Mouse (Mus musculus) CD4-positive helper T cell, adult 2 months (primary cell): Measurements from ENCODE around the gene Rraga.

Source experiments
- DNase-seq: peaks from one replicate; pipeline ENCODE4 v3.0.0-alpha.2; 2012; ENCODE audit warnings: low read depth, missing footprints, low spot score

The Rraga gene

GRCm38 (mm10) chr4:86575283-86575983 is at the start of gene Rraga:
Gene Rraga, plus strand, starts transcription at chr4:86575668.
- DNase-seq: peak; percentile 95

- no peak for DNase-seq
Measured at GRCm38 (mm10) chr4:86527162-86528136, 48.0 kb upstream of the Rraga start.

- DNase-seq: no peak
Measured at GRCm38 (mm10) chr4:86529161-86529560, 46.3 kb upstream of the Rraga start.

- DNase-seq: no peak
Measured at GRCm38 (mm10) chr4:86533406-86534090, 41.9 kb upstream of the Rraga start.

GRCm38 (mm10) chr4:86534091-86534481 is 41.4 kb upstream of the Rraga start:
- DNase-seq: no peak

- peak; percentile 56 for DNase-seq
Measured at GRCm38 (mm10) chr4:86537972-86538371, 37.5 kb upstream of the Rraga start.

GRCm38 (mm10) chr4:86538936-86539335 is 36.5 kb upstream of the Rraga start:
- DNase-seq: no peak

GRCm38 (mm10) chr4:86541573-86541972 is 33.9 kb upstream of the Rraga start:
- no peak for DNase-seq

- DNase-seq: no peak
Measured at GRCm38 (mm10) chr4:86543999-86544398, 31.5 kb upstream of the Rraga start.

- no peak for DNase-seq
Measured at GRCm38 (mm10) chr4:86545615-86546014, 29.9 kb upstream of the Rraga start.

- DNase-seq: no peak
Measured at GRCm38 (mm10) chr4:86548332-86548731, 27.1 kb upstream of the Rraga start.

GRCm38 (mm10) chr4:86555035-86555707 is 20.3 kb upstream of the Rraga start:
- DNase-seq: peak; percentile 35

- no peak for DNase-seq
Measured at GRCm38 (mm10) chr4:86557371-86557770, 18.1 kb upstream of the Rraga start.

- DNase-seq: no peak
Measured at GRCm38 (mm10) chr4:86558228-86558627, 17.2 kb upstream of the Rraga start, which contains the start of gene Saxo1. Gene Saxo1, minus strand, starts transcription at chr4:86558328.

GRCm38 (mm10) chr4:86559006-86559405 is 16.5 kb upstream of the Rraga start:
- DNase-seq: no peak

GRCm38 (mm10) chr4:86561061-86561460 is 14.4 kb upstream of the Rraga start:
- no peak for DNase-seq

- no peak for DNase-seq
Measured at GRCm38 (mm10) chr4:86574939-86575282, 557 bp upstream of the Rraga start.

GRCm38 (mm10) chr4:86576120-86576541 is 663 bp downstream of the Rraga start:
- DNase-seq: no peak

- peak; percentile 29 for DNase-seq
Measured at GRCm38 (mm10) chr4:86576630-86577225, 1.3 kb downstream of the Rraga start.

GRCm38 (mm10) chr4:86580056-86580455 is 4.6 kb downstream of the Rraga start:
- DNase-seq: no peak

GRCm38 (mm10) chr4:86580591-86580990 is 5.1 kb downstream of the Rraga start:
- no peak for DNase-seq
